ENCODE assay signal across 23 mouse cellular contexts in the genomic region with DNA sequence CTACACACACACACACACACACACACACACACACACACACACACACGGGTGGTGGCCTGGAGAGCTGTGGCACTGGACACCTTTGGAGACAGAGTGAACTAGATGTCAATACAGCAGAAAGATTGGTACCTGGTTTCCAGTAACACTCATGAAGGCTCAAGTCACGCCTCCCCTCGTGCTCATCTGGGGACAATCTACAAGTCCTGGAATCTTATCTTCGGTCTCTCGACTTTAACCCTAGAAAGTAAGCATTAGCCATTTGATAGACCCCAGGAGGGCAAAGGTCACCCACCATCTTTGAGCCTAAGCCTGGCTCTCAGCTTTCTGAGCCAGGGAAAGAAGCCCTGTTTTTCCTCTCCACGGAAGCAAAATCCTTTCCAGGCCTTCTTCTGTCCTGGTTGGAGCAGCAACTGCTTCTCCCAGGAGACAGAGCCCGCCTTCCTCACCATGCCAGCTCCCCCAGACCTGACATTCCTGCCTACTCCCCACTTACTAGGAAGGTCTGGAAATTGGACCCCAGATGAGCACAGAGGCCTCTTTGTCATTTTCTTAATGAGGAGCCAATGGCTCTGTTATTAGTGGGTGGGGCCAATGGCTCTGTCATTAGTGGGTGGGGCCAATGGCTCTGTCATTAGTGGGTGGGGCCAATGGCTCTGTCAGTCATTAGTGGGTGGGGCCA. TPM values are rescaled to one million over a fixed set of nuclear protein-coding genes. Genes with fewer than 3 reads are reported as not detected.
"Had no signal": no experiment of that assay in that cellular context is flagged by ENCODE, and none has a peak within 500 bp of the region (broad histone marks: within the 10 kb centered on the region; RNA-seq: fewer than 3 reads in every experiment).

No protein-coding gene starts in this region.

- H3K4me3 ChIP-seq: limb, embryonic 12.5 days; limb, embryonic 15.5 days; midbrain, embryonic 12.5 days; midbrain, embryonic 15.5 days; neural tube, embryonic 12.5 days; neural tube, embryonic 15.5 days had no signal

- H3K9me3 ChIP-seq: limb, embryonic 12.5 days; limb, embryonic 15.5 days; midbrain, embryonic 12.5 days; midbrain, embryonic 15.5 days; neural tube, embryonic 12.5 days; neural tube, embryonic 15.5 days had no signal

- H3K27ac ChIP-seq: limb, embryonic 12.5 days; limb, embryonic 15.5 days; liver, embryonic 14.5 days; macrophage; midbrain, embryonic 12.5 days; midbrain, embryonic 15.5 days; neural tube, embryonic 12.5 days; neural tube, embryonic 15.5 days had no signal

- DNase-seq: kidney, adult 18-20 months; kidney, adult 9 months; kidney, postnatal 14 days; kidney, postnatal 4 days; left cerebral cortex, postnatal 4 days; liver, postnatal 0 days; lung, embryonic 14.5 days; right cerebral cortex, postnatal 4 days; spleen, adult 18-20 months; thymus, postnatal 25 days had no signal

- H3K9ac ChIP-seq: limb, embryonic 12.5 days; limb, embryonic 15.5 days; liver, embryonic 14.5 days; liver, postnatal 0 days; lung, embryonic 14.5 days; midbrain, embryonic 12.5 days; midbrain, embryonic 15.5 days; neural tube, embryonic 12.5 days; neural tube, embryonic 15.5 days had no signal

- ATAC-seq: liver, postnatal 0 days; lung, postnatal 0 days; midbrain, embryonic 15.5 days had no signal

- H3K36me3 ChIP-seq: limb, embryonic 12.5 days; limb, embryonic 15.5 days; midbrain, embryonic 12.5 days; midbrain, embryonic 15.5 days; neural tube, embryonic 12.5 days; neural tube, embryonic 15.5 days had no signal

- H3K4me2 ChIP-seq: limb, embryonic 12.5 days; limb, embryonic 15.5 days; liver, embryonic 11.5 days; lung, embryonic 14.5 days; midbrain, embryonic 12.5 days; midbrain, embryonic 15.5 days; neural tube, embryonic 12.5 days; neural tube, embryonic 15.5 days had no signal

RNA-seq across cellular contexts. Expression of gene Bhlha9, which starts 10.3 kb away (rescaled TPM):
- polyA plus RNA-seq: liver, embryonic 14.5 days; lung, embryonic 14.5 days; lung, postnatal 0 days; macrophage; midbrain, embryonic 12.5 days; stomach, embryonic 16.5 days; thymus, postnatal 0 days had no signal

RNA-seq across cellular contexts. Expression of gene Trarg1, which starts 17.7 kb away (rescaled TPM):
- total RNA-seq: megakaryocyte, adult 5-6 weeks had no signal
- polyA plus RNA-seq: liver, embryonic 14.5 days; macrophage; midbrain, embryonic 12.5 days had no signal
